Mouse (Mus musculus): ENCODE results near the gene Il1rl1. TPM values are rescaled to one million over a fixed set of nuclear protein-coding genes. Genes with fewer than 3 reads are reported as not detected.

The Il1rl1 gene
- polyA plus RNA-seq, 1 experiment from 2014 or later, result 0.04 TPM

GRCm38 (mm10) chr1:40499708-40500107 lies 70.3 kb downstream of the Il1rl1 start:
- Histone ChIP-seq H3K36me3 (no peaks in the 10 kb centered on the region), H3K9me3 (replicated peaks) (no peaks in the 10 kb centered on the region), H3K27ac (replicated peaks) (no peak overlapping the region), H3K27me3 (replicated peaks) (no peaks in the 10 kb centered on the region), H3K4me2 (no peak overlapping the region), H3K4me1 (no peaks in the 10 kb centered on the region), H3K9ac (replicated peaks) (no peak overlapping the region), H3K4me3 (replicated peaks) (no peak overlapping the region)
- WGBS, result 78% methylated on average over 1 of the region's 1 CpGs
- no peak for ATAC-seq (ENCODE audit: low FRiP score)

- no peak overlapping the region for H3K4me2 ChIP-seq
- no peak overlapping the region for H3K9ac ChIP-seq (replicated peaks)
- no peaks in the 10 kb centered on the region for H3K27me3 ChIP-seq (replicated peaks)
- H3K4me1 ChIP-seq, result no peaks in the 10 kb centered on the region
- H3K4me3 ChIP-seq (replicated peaks), result no peak overlapping the region
- no peak for ATAC-seq (ENCODE audit: low FRiP score)
- H3K27ac ChIP-seq (replicated peaks), result no peak overlapping the region
- WGBS, result 93% methylated on average over 4 of the region's 4 CpGs
- H3K9me3 ChIP-seq (replicated peaks), result no peaks in the 10 kb centered on the region
- no peaks in the 10 kb centered on the region for H3K36me3 ChIP-seq
Observed at GRCm38 (mm10) chr1:40501126-40501525, 71.8 kb downstream of the Il1rl1 start.

DNA sequence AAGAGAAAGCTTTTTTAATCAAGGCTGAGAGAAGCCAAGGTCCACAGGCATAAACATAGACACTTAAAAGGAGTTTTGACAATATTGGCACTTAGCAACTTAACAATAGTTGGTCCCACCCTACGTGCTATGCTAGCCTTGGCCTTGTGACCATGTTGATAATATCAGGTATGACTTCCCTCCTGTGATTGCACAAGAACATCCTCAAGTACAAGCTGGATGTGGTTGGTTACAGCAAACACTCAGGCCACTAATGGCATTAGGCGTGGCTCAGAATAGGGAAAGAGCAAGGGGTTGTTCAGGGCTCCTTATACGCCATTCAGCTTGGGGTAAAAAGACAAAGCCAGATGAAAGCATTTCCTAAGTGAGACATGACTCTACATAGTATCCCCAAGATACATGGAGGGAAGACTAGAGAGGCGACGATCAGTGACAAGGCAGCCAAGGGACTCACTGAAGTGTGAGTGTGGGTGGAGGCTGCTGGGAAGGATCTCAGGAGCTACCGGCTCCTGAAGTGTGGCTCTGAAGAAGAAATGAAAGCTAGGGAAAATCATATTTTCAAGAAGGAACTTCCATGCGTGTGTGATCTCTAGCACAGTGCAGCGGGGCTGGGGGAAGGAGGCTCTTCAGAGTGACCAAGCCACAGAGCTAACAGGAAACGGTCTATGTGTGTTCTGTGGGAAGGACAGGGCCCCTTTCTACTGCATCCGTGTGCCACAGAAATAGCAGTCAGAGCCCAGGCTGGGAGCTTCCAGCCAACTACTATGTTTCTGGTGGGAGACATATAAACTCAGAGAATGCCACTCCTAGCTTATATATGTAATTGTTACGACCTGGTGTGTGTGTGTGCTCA lies 72.4 kb downstream of the Il1rl1 start:
- no peak for ATAC-seq (ENCODE audit: low FRiP score)
- no peak overlapping the region for H3K4me3 ChIP-seq (replicated peaks)
- no peak overlapping the region for H3K27ac ChIP-seq (replicated peaks)
- H3K27me3 ChIP-seq (replicated peaks), result no peaks in the 10 kb centered on the region
- 90% methylated on average over 11 of the region's 11 CpGs for WGBS
- no peaks in the 10 kb centered on the region for H3K9me3 ChIP-seq (replicated peaks)
- H3K4me2 ChIP-seq, result no peak overlapping the region
- H3K36me3 ChIP-seq, result no peaks in the 10 kb centered on the region
- H3K9ac ChIP-seq (replicated peaks), result no peak overlapping the region
- H3K4me1 ChIP-seq, result no peaks in the 10 kb centered on the region

- Histone ChIP-seq H3K9ac (replicated peaks) (no peak overlapping the region), H3K9me3 (replicated peaks) (no peaks in the 10 kb centered on the region), H3K27me3 (replicated peaks) (no peaks in the 10 kb centered on the region), H3K4me3 (replicated peaks) (no peak overlapping the region), H3K36me3 (no peaks in the 10 kb centered on the region), H3K4me1 (no peaks in the 10 kb centered on the region), H3K27ac (replicated peaks) (no peak overlapping the region), H3K4me2 (no peak overlapping the region)
- WGBS, result 78% methylated on average over 5 of the region's 5 CpGs
- no peak for ATAC-seq (ENCODE audit: low FRiP score)
Observed at GRCm38 (mm10) chr1:40504548-40504947, 75.2 kb downstream of the Il1rl1 start.

Other genes with a start within 250 kb of the Il1rl1 start
- 0.77 and 3.4 TPM in 2 replicates for gene Il1r1, start 204.5 kb upstream of the Il1rl1 start, polyA plus RNA-seq (2015; fragmentation: Nextera tagmentation; extraction: Ambion mirVana)
- gene Il1rl2, start 105.0 kb upstream of the Il1rl1 start, polyA plus RNA-seq (2015; fragmentation: Nextera tagmentation; extraction: Ambion mirVana), result 0.81 and 3.1 TPM in 2 replicates
- gene Il18r1, start 36.0 kb downstream of the Il1rl1 start, polyA plus RNA-seq (2015; fragmentation: Nextera tagmentation; extraction: Ambion mirVana), result 0.37 TPM in 1 of 2 replicates, not detected in the other
- gene Il18rap, start 85.8 kb downstream of the Il1rl1 start, polyA plus RNA-seq (2015; fragmentation: Nextera tagmentation; extraction: Ambion mirVana), result 0.03 and 0.29 TPM in 2 replicates
- gene Slc9a4, start 150.5 kb downstream of the Il1rl1 start, polyA plus RNA-seq (2015; fragmentation: Nextera tagmentation; extraction: Ambion mirVana), result 0.09 and 0.10 TPM in 2 replicates

Measured in neural tube, embryonic 15.5 days (tissue).